Mouse (Mus musculus) hindbrain, embryonic 10.5 days (tissue): ENCODE measurements around the gene Gm9918. TPM values are rescaled to one million over a fixed set of nuclear protein-coding genes. Genes with fewer than 3 reads are reported as not detected.
A peak's percentile ranks its signal among the peaks of the same experiment; 100 is the strongest.

Source experiments
- DNase-seq: peaks from one replicate; pipeline ENCODE4 v3.0.0-alpha.2; 2017; ENCODE audit warnings: low spot score
- H3K27ac ChIP-seq: fragments of 300-500 bp; sonication (generic); 2 replicates; pipeline ENCODE4 v1.5.1; 2016; ENCODE audit warnings: mild to moderate bottlenecking, moderate library complexity
- H3K27me3 ChIP-seq: fragments of 300-500 bp; sonication (generic); 2 replicates; pipeline ENCODE4 v1.6.1; 2016; ENCODE audit warnings: mild to moderate bottlenecking; ENCODE audit not compliant: poor library complexity, insufficient read depth, severe bottlenecking
- H3K36me3 ChIP-seq: fragments of 300-500 bp; sonication (generic); 2 replicates; pipeline ENCODE4 v1.6.1; 2016; ENCODE audit warnings: mild to moderate bottlenecking, moderate library complexity
- H3K4me1 ChIP-seq: fragments of 300-500 bp; sonication (generic); replicated peaks from 2 replicates; pipeline ENCODE4 v1.6.1; 2016; ENCODE audit warnings: mild to moderate bottlenecking
- H3K4me3 ChIP-seq: fragments of 300-500 bp; sonication (generic); 2 replicates; pipeline ENCODE4 v1.5.1; 2016; ENCODE audit warnings: mild to moderate bottlenecking, moderate library complexity
- H3K9me3 ChIP-seq: fragments of 300-500 bp; sonication (generic); 2 replicates; pipeline ENCODE4 v1.6.1; 2016; ENCODE audit warnings: mild to moderate bottlenecking, moderate library complexity
- WGBS: fragments of 180-500 bp; shearing (Covaris S2); methylation state at CpG from one replicate; pipeline ENCODE4 v1.1.7; 2016; 5-methylcytosine and 5-hydroxymethylcytosine counted together
- polyA plus RNA-seq: library from polyadenylated mRNA; unstranded; fragments of >200 nt; fragmentation: Nextera tagmentation; extraction: Ambion mirVana; gene quantifications from 2 replicates; pipeline ENCODE4 v1.2.1, GENCODE M21; 2016

The Gm9918 gene
- polyA plus RNA-seq, 1 experiment from 2014 or later = 0.35 TPM

DNA sequence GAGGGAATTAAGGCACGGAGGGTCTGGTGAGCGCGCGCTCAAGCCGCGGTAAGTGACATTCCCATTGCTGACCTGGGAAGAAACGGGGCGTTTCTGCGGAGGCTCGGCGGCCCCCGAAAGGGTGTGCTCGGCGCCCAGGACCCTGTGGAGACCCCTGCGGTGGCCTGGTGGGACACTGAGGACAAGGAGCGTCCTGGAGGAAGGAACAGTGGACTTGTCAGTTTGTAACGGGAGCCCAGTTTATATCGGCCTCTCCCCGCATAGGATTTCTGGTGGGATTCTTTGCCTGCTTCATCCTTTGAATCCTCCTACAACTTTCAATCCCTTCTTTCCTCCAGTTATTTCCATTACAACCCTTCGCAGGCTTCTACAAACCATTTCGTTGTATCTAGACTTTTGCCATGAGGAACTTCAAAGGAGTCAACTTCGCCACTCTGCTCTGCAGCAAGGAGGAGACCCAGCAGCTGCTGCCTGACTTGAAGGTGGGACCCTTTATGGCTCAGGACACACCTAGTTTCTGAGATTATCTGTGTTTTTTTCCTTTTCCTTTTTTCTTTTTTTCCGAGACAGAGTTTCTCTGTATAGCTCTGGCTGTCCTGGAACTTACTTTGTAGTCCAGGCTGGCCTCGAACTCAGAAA is 26.1 kb downstream of the Gm9918 start:
- no peaks in the 10 kb centered on the region for H3K9me3 ChIP-seq
- 5% methylated on average over 24 of the region's 24 CpGs for WGBS

DNA sequence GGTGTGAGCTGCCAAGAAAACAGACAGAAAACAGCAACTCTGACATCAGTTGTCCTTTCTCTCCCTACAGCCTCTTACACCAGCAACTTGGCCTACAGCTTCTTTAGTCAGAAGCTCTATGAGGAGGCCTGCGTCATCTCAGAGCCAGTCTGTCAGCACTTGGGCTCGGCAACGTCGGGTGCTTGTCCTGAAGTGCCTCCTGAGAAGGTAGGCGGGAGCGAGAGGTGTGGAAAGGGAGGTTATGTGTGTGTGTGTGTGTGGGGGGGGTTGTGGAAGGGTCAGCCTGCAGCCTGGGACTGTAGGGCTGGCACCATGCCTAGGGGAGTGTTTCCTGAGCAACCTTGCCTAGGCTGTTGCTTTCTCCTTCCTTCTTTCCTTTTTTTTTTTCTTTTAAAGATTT is 32.2 kb downstream of the Gm9918 start:
- 86% methylated on average over 6 of the region's 6 CpGs for WGBS
- H3K27ac ChIP-seq = no peak overlapping the region
- no peaks in the 10 kb centered on the region for H3K9me3 ChIP-seq
- no peaks in the 10 kb centered on the region for H3K4me1 ChIP-seq
- H3K27me3 ChIP-seq = no peaks in the 10 kb centered on the region
- DNase-seq = no peak
- H3K36me3 ChIP-seq = peaks cover 96% of the 10 kb centered on the region
- H3K4me3 ChIP-seq = no peak overlapping the region

More for the DNA sequence above, 26.1 kb downstream of the Gm9918 start:
- Histone ChIP-seq H3K27ac (peak overlapping the region; percentile 87), H3K27me3 (no peaks in the 10 kb centered on the region), H3K4me1 (peaks cover 15% of the 10 kb centered on the region), H3K4me3 (peak overlapping the region; percentile 83), H3K36me3 (peaks cover 37% of the 10 kb centered on the region)
- no peak for DNase-seq

DNA sequence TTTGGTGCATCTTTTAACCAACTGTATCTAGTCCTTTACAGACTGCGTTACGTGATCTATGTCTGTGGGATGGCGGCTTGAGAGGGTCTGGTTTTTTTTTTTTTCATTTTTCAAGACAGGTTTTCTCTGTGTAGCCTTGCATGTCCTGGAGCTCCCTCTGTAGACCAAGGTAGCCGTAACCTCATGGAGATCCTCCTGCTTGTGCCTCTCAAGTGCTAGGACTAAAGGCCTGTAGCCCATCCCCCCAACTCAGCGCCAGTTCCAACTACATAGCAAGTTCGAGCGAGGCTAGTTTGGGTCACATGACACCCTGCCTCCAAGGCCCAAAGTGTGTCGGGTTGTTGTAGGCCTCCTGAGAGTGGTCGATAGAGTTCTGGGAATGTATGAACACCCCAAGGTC is 38.4 kb downstream of the Gm9918 start:
- 89% methylated on average over 9 of the region's 9 CpGs for WGBS
- Histone ChIP-seq H3K36me3 (peaks cover 96% of the 10 kb centered on the region), H3K27ac (no peak overlapping the region), H3K4me3 (no peak overlapping the region), H3K9me3 (no peaks in the 10 kb centered on the region), H3K4me1 (no peaks in the 10 kb centered on the region), H3K27me3 (no peaks in the 10 kb centered on the region)
- DNase-seq = no peak

DNA sequence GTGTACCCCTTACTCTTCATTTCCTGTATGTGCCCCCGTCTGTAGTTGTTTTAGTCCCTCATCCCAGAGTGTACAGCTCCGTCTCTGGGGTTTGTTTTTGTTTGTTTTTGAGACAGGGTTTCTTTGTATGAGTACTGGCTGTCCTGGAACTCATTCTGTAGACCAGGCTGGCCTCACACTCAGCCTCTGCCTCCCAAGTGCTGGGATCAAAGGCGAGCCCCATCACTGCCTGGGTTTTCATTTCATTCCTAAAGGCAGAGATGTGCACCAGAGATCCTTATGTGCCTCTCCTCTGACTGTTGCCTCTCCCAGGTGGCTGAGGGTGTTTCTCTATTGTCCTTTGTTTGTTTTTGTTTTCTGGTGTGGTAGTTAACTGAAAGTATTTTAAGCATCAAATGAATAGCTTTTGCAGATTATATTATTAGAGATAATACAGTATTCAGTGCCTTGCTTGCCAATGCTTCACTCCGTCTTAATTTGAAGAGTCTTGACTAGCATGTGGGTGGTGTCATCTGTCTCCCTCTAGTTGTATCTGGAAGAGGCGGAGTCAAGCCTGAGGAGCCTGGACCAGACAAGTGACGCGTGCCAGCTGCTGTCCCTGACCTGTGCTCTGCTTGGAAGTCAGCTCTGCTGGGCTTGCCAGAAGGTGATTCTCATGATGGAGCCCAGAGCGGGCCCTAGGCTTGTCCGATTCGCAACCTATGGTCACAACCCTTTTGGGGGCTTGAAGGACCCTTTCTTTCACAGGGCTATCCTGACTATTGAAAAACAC is 39.9 kb downstream of the Gm9918 start:
- no peaks in the 10 kb centered on the region for H3K4me1 ChIP-seq
- 83% methylated on average over 10 of the region's 10 CpGs for WGBS
- peaks cover 96% of the 10 kb centered on the region for H3K36me3 ChIP-seq

DNA sequence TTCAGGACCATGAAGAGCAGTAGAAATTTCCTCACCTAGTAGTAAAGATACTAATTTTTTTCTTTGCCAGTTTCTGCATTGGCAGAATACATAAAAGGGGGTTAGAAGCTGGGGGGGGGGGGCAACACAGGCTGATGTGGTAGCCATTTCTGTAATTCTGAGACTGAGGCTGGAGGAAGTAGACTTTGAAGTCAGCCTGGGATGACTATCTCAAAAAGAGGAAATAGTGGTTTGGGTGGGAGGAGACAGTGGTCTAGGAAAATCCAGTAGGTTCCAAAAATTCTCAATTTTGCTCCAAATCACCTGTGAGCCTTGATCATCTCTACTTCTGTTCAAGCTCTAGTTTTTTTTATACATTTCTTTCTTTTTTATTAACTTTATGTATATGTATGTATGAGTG is 41.1 kb downstream of the Gm9918 start:
- Histone ChIP-seq H3K27ac (no peak overlapping the region), H3K4me3 (no peak overlapping the region), H3K4me1 (no peaks in the 10 kb centered on the region), H3K9me3 (no peaks in the 10 kb centered on the region), H3K27me3 (no peaks in the 10 kb centered on the region), H3K36me3 (peaks cover 96% of the 10 kb centered on the region)
- DNase-seq = no peak

More for the DNA sequence above, 39.9 kb downstream of the Gm9918 start:
- no peak overlapping the region for H3K27ac ChIP-seq
- no peak overlapping the region for H3K4me3 ChIP-seq
- no peaks in the 10 kb centered on the region for H3K27me3 ChIP-seq
- no peaks in the 10 kb centered on the region for H3K9me3 ChIP-seq
- no peak for DNase-seq

DNA sequence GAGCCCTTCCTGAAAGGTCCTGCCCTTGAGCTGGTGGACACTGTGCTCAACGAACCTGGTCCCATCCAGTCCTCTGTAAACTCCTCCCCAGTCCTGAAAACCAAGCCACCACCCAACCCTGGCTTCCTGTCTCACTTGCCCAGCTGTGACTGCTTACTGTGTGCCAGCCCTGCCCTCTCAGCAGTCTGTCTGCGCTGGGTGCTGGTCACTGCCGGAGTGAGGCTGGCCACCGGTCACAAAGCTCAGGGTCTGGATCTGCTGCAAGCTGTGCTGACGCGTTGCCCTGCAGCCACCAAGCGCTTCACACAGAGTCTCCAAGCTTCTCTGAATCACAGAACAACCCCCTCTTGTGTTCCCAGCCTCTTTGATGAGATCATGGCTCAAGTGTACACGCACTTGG is 44.9 kb downstream of the Gm9918 start:
- Histone ChIP-seq H3K4me1 (no peaks in the 10 kb centered on the region), H3K4me3 (no peak overlapping the region), H3K9me3 (no peaks in the 10 kb centered on the region), H3K27ac (no peak overlapping the region), H3K36me3 (peaks cover 94% of the 10 kb centered on the region), H3K27me3 (no peaks in the 10 kb centered on the region)
- no peak for DNase-seq
- WGBS = 90% methylated on average over 8 of the region's 8 CpGs

DNA sequence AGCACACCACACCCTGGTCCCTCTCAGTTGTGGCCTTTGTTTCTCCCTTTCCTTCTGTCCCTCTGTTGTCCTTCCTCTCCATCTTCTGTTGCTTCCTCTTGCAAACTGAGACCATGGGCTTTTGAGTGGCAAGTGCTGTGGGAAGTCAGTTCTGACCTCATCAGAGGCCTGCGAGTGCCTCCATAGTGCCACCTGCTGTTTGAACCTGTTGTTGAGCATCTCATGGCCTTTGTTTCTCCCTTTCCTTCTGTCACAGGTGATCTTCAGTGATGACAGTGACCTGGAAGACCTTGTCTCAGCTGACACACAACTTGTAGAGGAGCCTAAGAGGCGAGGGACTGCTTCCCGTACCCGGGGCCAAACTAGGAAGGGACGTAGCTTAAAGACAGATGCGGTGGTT is 45.9 kb downstream of the Gm9918 start:
- DNase-seq = peak; percentile 43
- no peaks in the 10 kb centered on the region for H3K9me3 ChIP-seq
- 92% methylated on average over 6 of the region's 6 CpGs for WGBS
- no peak overlapping the region for H3K27ac ChIP-seq
- H3K27me3 ChIP-seq = no peaks in the 10 kb centered on the region
- H3K36me3 ChIP-seq = peaks cover 96% of the 10 kb centered on the region
- H3K4me1 ChIP-seq = no peaks in the 10 kb centered on the region
- H3K4me3 ChIP-seq = no peak overlapping the region

Other genes starting within 250 kb of the Gm9918 start
- gene Krt18, start 242.4 kb upstream of the Gm9918 start, polyA plus RNA-seq = 38.6 and 53.5 TPM in 2 replicates
- 80.4 and 122 TPM in 2 replicates for gene Eif4b, start 196.8 kb upstream of the Gm9918 start, polyA plus RNA-seq
- gene Tns2, start 170.2 kb upstream of the Gm9918 start, polyA plus RNA-seq = 11.8 and 13.8 TPM in 2 replicates
- gene Spryd3, start 134.3 kb upstream of the Gm9918 start, polyA plus RNA-seq = 14.6 and 17.6 TPM in 2 replicates
- 0.20 TPM in 1 of 2 replicates, not detected in the other for gene Igfbp6, start 126.2 kb upstream of the Gm9918 start, polyA plus RNA-seq
- gene Soat2, start 120.0 kb upstream of the Gm9918 start, polyA plus RNA-seq = 0.35 and 0.38 TPM in 2 replicates
- 61.8 and 67.1 TPM in 2 replicates for gene Zfp740, start 67.3 kb upstream of the Gm9918 start, polyA plus RNA-seq
- 34.0 and 35.5 TPM in 2 replicates for gene Csad, start 65.8 kb upstream of the Gm9918 start, polyA plus RNA-seq
- gene Itgb7, start 38.6 kb upstream of the Gm9918 start, polyA plus RNA-seq = 0.31 and 0.90 TPM in 2 replicates
- gene Rarg, start 13.0 kb upstream of the Gm9918 start, polyA plus RNA-seq = 22.1 and 24.5 TPM in 2 replicates
- gene Mfsd5, start 8.9 kb downstream of the Gm9918 start, polyA plus RNA-seq = 61.5 and 66.1 TPM in 2 replicates
- gene Espl1, start 25.7 kb downstream of the Gm9918 start, polyA plus RNA-seq = 42.6 and 52.2 TPM in 2 replicates
- 331 and 368 TPM in 2 replicates for gene Pfdn5, start 55.6 kb downstream of the Gm9918 start, polyA plus RNA-seq
- 119 and 120 TPM in 2 replicates for gene Myg1, start 61.1 kb downstream of the Gm9918 start, polyA plus RNA-seq
- gene Aaas, start 80.2 kb downstream of the Gm9918 start, polyA plus RNA-seq = 102 and 122 TPM in 2 replicates
- gene Sp7, start 96.6 kb downstream of the Gm9918 start, polyA plus RNA-seq = 1.0 and 1.2 TPM in 2 replicates
- 6.1 and 9.3 TPM in 2 replicates for gene Sp1, start 135.6 kb downstream of the Gm9918 start, polyA plus RNA-seq
- 0.17 and 0.18 TPM in 2 replicates for gene Amhr2, start 174.8 kb downstream of the Gm9918 start, polyA plus RNA-seq
- 84.3 and 98.2 TPM in 2 replicates for gene Prr13, start 188.5 kb downstream of the Gm9918 start, polyA plus RNA-seq
- 166 and 207 TPM in 2 replicates for gene Pcbp2, start 200.0 kb downstream of the Gm9918 start, polyA plus RNA-seq
- 3.9 and 11.3 TPM in 2 replicates for gene Gm10337, start 233.2 kb downstream of the Gm9918 start, polyA plus RNA-seq
- gene Map3k12, start 246.5 kb downstream of the Gm9918 start, polyA plus RNA-seq = 27.1 and 35.2 TPM in 2 replicates
- gene Tarbp2, start 247.6 kb downstream of the Gm9918 start, polyA plus RNA-seq = 132 and 135 TPM in 2 replicates